Mouse (Mus musculus): ENCODE data around the gene Usp7.

Gene Usp7

GRCm38 (mm10) chr16:8724031-8724430 is 68.1 kb downstream of the Usp7 start:
- DNase-seq (ENCODE audit: low spot score) = no peak

GRCm38 (mm10) chr16:8720447-8720846 is 71.7 kb downstream of the Usp7 start:
- no peak for DNase-seq (ENCODE audit: low spot score)

DNA sequence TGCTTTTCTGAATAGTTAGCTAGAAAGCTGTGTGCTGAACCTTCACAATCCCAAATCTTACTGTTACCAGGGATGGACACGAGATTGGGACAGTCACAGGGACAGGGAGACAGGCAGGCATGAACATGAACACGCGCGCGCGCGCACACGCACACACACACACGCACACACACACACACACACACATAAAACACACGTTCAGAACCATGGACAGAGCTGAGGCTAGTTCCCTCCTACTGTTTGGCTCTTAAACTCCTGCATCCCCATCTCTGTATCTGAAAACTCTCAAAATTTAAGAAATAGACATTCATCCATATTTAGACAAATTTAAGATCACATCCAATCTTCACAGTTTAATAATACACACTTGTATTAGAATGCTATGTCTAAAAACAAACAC is 74.4 kb downstream of the Usp7 start:
- no peak for DNase-seq (ENCODE audit: low spot score)

DNA sequence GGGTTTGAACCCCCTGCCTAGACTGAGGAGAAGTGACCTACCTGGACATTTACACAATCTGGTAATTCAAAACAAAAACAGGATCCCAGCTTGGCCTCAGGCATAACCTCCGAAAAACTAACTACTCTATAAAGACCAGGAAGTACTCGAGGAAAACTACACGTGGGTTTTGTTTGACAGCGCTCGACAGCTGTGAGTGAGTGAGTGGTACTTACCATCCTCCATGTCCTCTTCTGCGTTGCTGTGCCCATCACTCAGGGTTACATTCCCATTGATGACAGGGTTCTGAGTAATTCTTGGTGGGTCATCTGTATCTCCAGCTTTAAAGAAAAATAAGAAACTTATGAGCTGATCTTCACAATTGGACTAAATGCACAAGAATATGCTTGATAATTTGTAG is 75.8 kb downstream of the Usp7 start:
- DNase-seq (ENCODE audit: low spot score) = no peak

DNA sequence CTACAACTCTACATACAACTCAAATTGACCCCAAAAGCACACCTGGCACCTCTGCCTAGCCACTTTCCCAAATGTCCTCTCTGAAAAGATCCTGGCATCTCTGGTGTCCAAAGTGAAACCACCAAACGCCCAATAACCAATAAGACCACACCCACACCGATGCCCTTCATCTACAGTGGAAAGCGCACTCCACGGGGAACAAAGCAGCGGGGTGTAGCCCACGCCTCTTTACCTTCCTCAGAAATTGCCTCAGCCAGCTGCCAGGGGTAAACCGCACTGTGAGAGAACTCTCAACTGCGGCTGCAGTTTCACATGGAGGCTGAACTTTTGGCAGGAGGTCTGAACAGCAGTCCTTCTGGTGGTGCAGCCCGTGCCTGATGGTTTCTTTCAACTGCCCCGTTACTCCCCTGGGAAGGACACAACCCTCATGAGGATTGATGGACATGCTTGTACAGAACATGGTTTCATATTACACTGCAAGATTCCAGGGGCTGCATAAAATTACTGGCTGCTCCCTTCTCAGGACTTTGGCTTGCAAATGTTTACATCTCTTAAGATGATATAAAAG is 76.5 kb downstream of the Usp7 start:
- DNase-seq (ENCODE audit: low spot score) = no peak

DNA sequence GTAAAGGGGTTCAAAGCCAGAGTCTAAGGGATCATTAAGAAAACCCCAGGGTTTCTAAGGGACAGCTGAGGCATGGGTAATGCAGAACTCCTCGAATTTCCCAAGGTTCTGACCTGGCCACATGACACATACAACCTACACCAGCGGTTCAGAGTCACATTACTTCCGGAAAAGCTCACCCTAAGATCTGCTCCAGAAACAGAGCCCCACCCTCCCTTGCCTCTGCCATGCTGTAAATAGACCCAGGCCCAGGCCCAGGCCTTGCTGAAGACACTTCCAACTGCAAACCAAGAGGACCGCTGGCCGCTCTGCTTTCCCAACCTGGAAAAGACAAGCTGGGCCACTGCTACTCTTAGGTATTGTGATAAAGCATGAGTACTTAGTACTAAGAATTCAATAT is 77.3 kb downstream of the Usp7 start:
- DNase-seq (ENCODE audit: low spot score) = no peak

GRCm38 (mm10) chr16:8711998-8712397 is 80.1 kb downstream of the Usp7 start:
- DNase-seq (ENCODE audit: low spot score) = no peak

DNA sequence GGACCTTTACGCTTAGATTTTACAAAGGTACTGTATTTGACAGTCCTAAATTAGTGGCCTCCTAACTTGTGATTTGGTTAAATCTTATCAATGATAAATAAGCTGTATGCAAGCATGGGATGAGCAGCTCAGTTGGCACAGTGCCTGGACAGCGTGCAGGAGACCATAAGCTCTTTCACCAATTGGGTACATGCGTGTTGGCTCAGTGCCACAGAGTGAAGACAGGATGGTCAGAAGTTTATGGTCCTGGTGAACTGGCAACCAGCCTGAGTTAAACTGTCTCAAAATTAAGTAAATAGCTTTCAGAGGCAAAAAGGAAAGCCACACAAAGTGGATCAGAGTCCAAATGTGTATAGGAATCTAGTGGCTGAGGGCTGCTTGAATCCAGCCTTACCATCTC is 91.5 kb downstream of the Usp7 start:
- no peak for DNase-seq (ENCODE audit: low spot score)

DNA sequence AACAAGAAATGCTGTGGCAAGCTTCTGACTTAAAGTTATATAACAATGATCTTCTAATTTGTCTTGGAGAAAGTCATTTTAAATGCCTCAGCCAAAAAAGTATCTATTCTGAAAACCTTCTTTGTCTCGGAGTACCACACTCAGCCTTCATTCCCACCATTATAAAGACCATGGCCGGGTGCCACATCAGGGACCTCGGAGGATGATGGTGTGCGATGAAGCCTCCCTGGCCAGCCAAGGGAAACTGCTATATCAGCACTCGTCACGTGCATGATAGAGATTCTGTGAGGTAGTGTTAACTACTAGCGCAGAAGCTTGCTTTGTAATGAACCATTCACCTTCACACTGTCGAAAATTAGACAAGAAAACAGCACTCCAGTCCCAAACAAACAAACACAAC is 92.6 kb downstream of the Usp7 start:
- no peak for DNase-seq (ENCODE audit: low spot score)

DNA sequence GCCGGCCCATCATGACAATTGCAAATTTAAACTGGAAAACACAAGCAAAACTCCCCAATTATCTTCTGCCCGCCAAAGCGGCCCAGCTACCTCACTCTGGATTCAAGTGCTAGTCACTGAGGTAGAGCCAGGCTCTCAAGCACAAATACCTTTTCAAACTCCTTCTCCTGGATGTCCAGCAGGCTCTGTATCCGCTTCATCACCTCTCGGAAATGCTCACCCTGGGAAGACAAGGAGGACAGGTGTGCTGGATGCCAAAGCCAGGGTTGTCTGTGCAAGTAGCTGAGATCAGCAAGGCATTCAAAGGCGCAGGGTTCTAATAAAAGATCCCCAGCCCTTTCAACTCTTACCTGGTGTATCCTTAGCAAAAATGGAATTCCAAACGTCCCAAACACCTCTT is 100.9 kb downstream of the Usp7 start:
- no peak for DNase-seq (ENCODE audit: low spot score)

GRCm38 (mm10) chr16:8689979-8690656 is 102.0 kb downstream of the Usp7 start:
- DNase-seq (ENCODE audit: low spot score) = no peak

- no peak for DNase-seq (ENCODE audit: low spot score)
Observed at GRCm38 (mm10) chr16:8687559-8688112, 104.5 kb downstream of the Usp7 start.

- DNase-seq (ENCODE audit: low spot score) = peak; percentile 76
Observed at GRCm38 (mm10) chr16:8686871-8687535, 105.1 kb downstream of the Usp7 start.

- DNase-seq (ENCODE audit: low spot score) = peak; percentile 75
Observed at GRCm38 (mm10) chr16:8686121-8686870, 105.8 kb downstream of the Usp7 start.

- no peak for DNase-seq (ENCODE audit: low spot score)
Observed at GRCm38 (mm10) chr16:8685087-8685486, 107.0 kb downstream of the Usp7 start.

- DNase-seq (ENCODE audit: low spot score) = no peak
Observed at GRCm38 (mm10) chr16:8680470-8680869, 111.6 kb downstream of the Usp7 start, which contains the start of gene Gm5767. Gene Gm5767, plus strand, starts transcription at chr16:8680770.

- no peak for DNase-seq (ENCODE audit: low spot score)
Observed at GRCm38 (mm10) chr16:8679780-8680179, 112.3 kb downstream of the Usp7 start.

GRCm38 (mm10) chr16:8678676-8679075 is 113.4 kb downstream of the Usp7 start:
- DNase-seq (ENCODE audit: low spot score) = peak; percentile 63

GRCm38 (mm10) chr16:8678035-8678434 is 114.1 kb downstream of the Usp7 start:
- peak; percentile 65 for DNase-seq (ENCODE audit: low spot score)

DNA sequence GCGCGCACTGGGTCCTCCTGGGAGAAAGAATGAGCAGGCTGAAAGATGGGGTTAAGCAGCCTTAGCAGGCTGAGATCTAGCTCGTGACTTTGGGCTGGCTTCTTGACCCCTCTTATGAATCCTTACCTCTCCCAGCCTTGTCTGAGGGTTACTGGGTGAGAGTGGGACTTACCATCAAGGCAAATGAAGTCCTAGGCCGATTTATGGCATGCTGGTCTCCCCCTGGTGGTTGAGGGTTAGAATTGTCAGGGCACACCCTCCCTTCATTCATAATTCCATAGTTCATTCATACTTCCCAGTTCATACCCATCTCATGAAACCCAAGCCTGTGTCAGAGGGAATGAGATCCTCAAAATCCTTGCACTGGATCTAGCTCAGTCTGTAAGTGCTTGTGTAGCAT is 115.3 kb downstream of the Usp7 start:
- peak; percentile 60 for DNase-seq (ENCODE audit: low spot score)

- DNase-seq (ENCODE audit: low spot score) = peak; percentile 47
Observed at GRCm38 (mm10) chr16:8676228-8676627, 115.9 kb downstream of the Usp7 start.

DNA sequence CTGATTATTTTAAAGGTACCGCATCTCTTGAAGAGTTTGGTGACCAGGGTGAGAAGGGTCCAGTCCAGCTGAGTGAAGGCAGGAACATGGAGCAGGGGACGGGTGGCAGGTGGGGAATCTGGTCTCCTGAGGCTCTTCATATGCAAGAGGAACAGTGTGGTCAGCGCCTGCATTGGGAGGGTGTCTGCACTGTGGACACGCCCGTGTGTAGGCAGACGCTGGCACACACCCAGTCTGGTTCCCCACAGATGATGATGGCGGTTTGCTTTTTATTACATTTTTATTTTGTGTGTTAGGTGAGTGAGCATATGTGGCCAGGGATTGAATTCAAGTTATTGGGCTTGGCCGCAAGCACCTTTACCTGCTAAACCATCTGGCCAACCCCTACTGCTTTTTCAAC is 116.5 kb downstream of the Usp7 start:
- peak; percentile 58 for DNase-seq (ENCODE audit: low spot score)
